Mouse (Mus musculus) cerebellum, adult 18-20 months (tissue): ENCODE data around the gene C8a.

Source experiments
- DNase-seq, 2 experiments: peaks; one replicate each; pipeline ENCODE4 v3.0.0; 2021

Gene C8a

DNA sequence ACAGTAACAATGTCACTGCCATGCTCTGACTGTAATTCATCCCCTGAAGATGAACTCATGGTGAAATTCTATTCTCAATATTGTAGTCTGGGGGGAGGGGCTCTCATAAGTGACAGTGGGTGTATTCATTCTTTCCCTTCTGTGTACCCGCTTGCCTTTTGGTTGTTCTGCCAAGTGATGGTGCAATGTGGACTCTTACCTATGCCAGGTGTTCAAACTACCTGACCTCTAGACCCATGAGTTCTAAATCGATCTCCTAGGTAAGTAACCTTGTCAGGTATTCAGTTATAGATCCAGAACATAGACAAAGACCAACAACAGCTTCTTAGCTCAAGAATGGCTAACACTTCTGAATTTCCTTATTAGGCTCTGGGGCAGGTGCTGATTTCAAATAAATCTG, 37.9 kb downstream of the C8a start:
- no peak for DNase-seq

DNA sequence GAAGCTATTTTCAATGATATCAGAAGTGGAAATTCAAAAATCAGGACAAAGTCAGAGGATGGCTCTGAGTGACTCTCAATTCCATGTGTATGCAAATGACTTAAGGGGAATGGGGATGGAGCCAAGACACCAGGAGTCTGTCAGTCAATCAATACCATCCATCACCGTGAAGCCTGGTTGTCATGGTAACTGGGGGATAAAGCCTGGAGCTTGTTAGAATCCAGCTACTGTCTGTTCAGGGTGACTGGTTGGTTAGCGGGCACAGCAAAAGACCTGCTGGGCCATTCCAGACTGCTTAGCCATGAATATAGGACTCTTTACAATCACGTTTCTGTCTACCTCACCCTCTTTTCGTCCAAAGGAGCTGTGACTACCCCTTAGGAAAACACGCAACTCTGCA, 41.1 kb downstream of the C8a start:
- no peak for DNase-seq

- no peak for DNase-seq
Observed at GRCm38 (mm10) chr4:104828939-104829338, 47.3 kb downstream of the C8a start.

GRCm38 (mm10) chr4:104824381-104825077, 51.7 kb downstream of the C8a start:
- no peak for DNase-seq

DNA sequence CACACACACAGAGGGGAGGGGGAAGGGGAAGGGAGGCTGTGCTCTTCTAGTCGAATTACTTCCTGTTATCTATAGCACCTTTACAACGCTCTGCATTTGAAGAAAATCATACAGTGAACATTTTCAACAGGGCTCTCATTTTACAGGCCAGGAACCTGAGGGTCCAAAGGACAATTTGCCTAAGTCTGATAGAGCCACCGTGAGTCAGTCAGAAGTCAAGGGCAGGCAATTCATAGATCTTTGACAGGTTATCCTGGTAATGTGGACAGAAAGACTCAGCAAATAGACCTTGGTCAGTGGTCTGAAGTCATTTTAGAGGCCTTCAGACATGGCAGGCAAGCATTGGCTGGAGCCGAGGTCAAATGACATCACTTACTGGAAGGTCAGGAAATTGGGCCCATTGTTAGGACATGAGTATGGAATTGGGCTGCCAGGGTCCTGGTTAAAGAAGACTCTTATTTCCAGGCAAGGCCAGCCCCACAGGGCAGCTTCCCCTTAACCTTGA, 52.5 kb downstream of the C8a start:
- DNase-seq: no peak

GRCm38 (mm10) chr4:104819891-104820290, 56.3 kb downstream of the C8a start:
- DNase-seq: no peak

- DNase-seq: no peak
Observed at GRCm38 (mm10) chr4:104818986-104819385, 57.2 kb downstream of the C8a start.

GRCm38 (mm10) chr4:104817509-104817908, 58.7 kb downstream of the C8a start:
- DNase-seq: no peak

DNA sequence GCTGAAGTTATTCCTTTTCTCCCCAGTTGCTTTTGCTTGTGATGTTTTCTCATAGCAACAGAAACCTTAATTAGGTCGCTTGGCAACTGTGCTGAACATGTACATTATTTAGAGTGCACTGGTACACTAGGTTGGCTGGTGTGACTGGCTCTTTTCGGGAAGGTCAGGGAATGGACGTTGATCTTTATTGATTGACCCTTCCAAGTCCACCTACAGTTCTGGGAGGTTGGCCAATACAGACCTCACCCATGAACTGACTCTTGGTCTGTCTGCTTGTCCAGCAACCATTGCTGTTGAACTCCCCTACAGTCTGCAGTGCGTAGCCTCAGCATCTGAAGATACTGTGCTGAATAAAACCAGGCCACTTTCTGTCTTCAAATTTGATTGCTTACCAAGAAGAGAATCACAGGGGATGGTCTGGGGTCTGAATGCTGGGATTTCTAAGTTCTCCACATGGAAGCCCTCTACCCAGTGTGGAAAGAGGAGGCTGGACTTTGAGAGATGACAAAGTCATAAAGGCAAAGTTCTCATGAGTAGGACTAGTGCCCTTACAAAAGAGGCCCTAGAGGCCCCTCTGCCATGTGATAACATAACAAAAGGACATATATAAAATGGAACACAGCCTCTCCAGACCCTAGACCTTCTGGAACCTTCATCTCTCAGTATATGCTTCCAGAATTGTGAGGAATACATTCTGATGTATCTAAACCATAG, 59.5 kb downstream of the C8a start:
- no peak for DNase-seq

DNA sequence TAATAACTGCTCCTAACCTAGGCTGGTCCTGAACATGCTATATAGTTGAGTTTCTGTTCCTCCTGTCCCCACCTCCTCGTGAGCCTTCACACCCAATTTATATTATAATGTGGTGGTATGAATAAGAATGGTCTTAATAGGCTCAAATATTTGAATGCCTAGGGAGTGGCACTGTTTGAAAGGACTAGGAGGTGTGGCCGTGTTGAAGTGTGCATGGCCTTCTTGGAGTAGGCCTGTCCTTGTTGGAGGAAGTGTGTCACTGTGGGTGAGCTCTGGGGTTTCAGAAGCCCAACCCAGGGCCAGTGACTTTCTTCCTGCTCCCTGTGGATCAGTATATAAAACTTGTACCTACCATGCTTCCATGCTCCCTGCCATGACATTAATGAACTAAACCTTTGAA, 62.6 kb downstream of the C8a start:
- no peak for DNase-seq

DNA sequence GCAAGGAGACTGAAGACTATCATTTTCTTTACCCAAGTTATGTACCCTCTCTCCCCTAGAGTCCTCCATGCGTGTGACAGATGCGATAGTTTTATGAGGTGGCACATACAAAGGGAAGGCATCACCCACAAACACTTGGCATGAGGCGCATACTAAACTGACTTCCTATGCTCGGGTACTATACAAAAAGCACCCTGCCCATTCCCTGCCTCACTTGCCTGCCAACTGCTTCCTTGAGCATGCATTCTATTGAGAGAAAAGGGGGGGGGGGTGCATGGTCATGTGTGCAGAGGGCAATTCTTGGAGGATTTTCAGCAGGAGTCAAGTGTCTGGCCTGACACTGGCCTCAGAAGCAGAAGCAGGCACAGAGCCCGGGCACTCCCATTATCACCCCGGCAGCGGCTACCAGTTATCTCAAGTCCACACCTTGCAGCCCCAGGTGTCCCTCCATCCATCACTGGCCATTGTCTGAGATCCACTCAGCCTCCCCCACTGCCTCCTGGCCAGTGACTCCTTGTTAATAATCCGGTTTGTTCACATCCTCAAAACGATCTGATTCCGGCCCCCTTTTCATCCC, 65.4 kb downstream of the C8a start:
- DNase-seq: no peak

DNA sequence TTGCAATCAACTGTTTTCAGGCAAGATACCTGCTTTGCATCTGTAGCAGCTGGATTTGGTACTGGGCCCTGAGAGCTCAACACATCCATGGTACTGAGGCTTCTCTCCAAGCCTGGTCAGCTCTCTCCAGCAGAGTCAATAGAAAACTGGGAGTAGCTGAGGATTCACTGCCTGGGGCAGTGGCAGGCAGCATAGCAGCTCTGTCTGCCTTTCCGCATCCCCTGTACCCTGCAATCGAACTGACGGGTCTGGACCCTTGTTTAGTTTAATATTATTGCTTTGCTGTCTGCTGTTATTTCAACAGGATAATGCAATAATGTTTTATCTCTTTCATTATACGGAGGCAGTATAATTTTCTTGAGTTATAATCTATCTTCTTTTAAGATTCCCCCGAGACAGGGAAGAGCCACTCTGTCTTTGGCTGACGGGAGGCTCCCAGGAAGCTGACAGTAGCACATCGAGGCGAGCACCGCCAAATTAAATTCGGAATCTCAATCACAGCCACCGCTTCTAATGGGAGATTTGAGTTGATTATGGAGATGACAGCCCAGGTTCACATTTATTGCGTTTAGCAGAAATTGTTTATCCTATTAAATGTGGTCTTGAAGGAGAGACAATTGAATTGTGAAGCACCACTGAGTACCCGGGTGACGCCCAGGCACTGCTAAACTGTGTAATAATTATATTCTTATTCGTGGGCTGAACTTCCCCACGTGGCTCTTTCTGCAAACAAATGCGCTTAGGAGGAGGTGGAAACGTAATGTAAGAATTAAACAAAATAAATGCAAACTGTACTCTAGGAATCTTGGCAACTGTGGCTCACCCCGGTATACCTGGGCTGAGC, 70.6 kb downstream of the C8a start:
- no peak for DNase-seq

- no peak for DNase-seq
Observed at GRCm38 (mm10) chr4:104804100-104804499, 72.1 kb downstream of the C8a start.

GRCm38 (mm10) chr4:104801625-104802024, 74.6 kb downstream of the C8a start:
- no peak for DNase-seq

GRCm38 (mm10) chr4:104798951-104799350, 77.2 kb downstream of the C8a start:
- DNase-seq: no peak

- DNase-seq: no peak
Observed at GRCm38 (mm10) chr4:104792111-104792510, 84.1 kb downstream of the C8a start.

- DNase-seq: no peak
Observed at GRCm38 (mm10) chr4:104782346-104782745, 93.9 kb downstream of the C8a start.

- DNase-seq: no peak
Observed at GRCm38 (mm10) chr4:104781441-104781840, 94.8 kb downstream of the C8a start.

GRCm38 (mm10) chr4:104779460-104779859, 96.7 kb downstream of the C8a start:
- DNase-seq: no peak

- no peak for DNase-seq
Observed at GRCm38 (mm10) chr4:104775601-104776000, 100.6 kb downstream of the C8a start.

GRCm38 (mm10) chr4:104770331-104770730, 105.9 kb downstream of the C8a start:
- DNase-seq: no peak

DNA sequence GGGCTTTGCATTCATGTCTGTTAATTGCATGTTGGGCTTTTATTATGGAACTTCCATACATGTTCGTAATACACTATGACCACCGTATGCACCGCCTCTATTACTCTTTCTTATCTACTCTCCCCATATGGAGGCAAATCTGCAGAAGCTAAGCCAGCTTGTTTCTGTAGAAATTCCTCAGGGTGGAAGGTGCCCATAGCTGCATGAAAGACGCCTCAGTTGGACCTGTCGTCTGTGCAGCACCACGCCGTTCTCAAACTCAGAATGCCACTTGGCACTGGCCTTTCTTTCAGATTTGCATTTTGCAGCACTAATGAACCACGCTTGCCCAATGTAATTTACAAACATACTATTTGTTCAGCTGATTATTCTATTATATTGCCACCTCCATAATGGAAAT, 106.6 kb downstream of the C8a start:
- no peak for DNase-seq

- no peak for DNase-seq
Observed at GRCm38 (mm10) chr4:104768190-104768589, 108.0 kb downstream of the C8a start.
